Comparison of ENCODE assay signal across 8 mouse cellular contexts in the genomic region with DNA sequence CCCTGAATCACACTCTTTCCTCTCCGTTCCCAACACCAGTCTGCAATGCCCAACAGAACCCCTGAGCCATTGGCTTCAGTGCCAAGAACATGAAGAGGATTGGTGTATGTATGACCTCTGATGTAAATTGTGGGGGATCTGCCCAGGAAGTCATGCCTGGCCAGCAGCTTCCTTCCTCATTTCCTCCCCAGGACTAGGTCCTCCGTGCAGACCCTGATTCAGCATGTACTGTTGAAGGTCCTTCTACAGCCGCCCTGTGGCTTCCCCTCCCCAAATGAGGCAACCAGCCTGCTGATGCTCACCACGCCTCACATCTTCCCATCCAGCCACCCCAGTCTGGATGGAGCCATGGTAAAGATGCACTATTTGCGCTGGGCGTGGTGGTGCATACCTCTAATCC. TPM values are rescaled to one million over a fixed set of nuclear protein-coding genes. Genes with fewer than 3 reads are reported as not detected.
DNase-seq lines count a peak whose midpoint lies in the region; ATAC-seq and TF ChIP-seq lines count a peak whose summit lies in the region.

Trpm2 (minus strand) TSS at position 83 of the 400 bp plus-strand sequence.

- H3K36me3 ChIP-seq in embryonic facial prominence, embryonic 10.5 days (replicated peaks) = no peaks in the 10 kb centered on the region
- no peaks in the 10 kb centered on the region for H3K36me3 ChIP-seq in hindbrain, postnatal 0 days (ENCODE audit: insufficient read depth, low read length)
- no peaks in the 10 kb centered on the region for H3K36me3 ChIP-seq in liver, embryonic 13.5 days
- no peaks in the 10 kb centered on the region for H3K36me3 ChIP-seq in neural tube, embryonic 14.5 days (ENCODE audit: control insufficient read depth, insufficient read depth, low read length)

- H3K27ac ChIP-seq in embryonic facial prominence, embryonic 10.5 days (replicated peaks) = no peak within 1 kb of the TSS
- H3K27ac ChIP-seq in hindbrain, postnatal 0 days = no peak within 1 kb of the TSS
- no peak within 1 kb of the TSS for H3K27ac ChIP-seq in liver, embryonic 13.5 days
- no peak within 1 kb of the TSS for H3K27ac ChIP-seq in neural tube, embryonic 14.5 days (ENCODE audit: low read depth, low read length)

- peaks cover 19% of the 10 kb centered on the region for H3K4me1 ChIP-seq in embryonic facial prominence, embryonic 10.5 days
- peaks cover 5% of the 10 kb centered on the region; the same call in 1 of the 2 replicates for H3K4me1 ChIP-seq in hindbrain, postnatal 0 days (ENCODE audit: insufficient read depth, low read length)
- H3K4me1 ChIP-seq in liver, embryonic 13.5 days (replicated peaks) = peaks cover 11% of the 10 kb centered on the region
- H3K4me1 ChIP-seq in neural tube, embryonic 14.5 days (ENCODE audit: control insufficient read depth, insufficient read depth, low read length) = peaks cover 8% of the 10 kb centered on the region

- no peaks in the 10 kb centered on the region for H3K9me3 ChIP-seq in embryonic facial prominence, embryonic 10.5 days
- no peaks in the 10 kb centered on the region for H3K9me3 ChIP-seq in hindbrain, postnatal 0 days (ENCODE audit: low read length)
- H3K9me3 ChIP-seq in liver, embryonic 13.5 days (replicated peaks) = no peaks in the 10 kb centered on the region
- no peaks in the 10 kb centered on the region for H3K9me3 ChIP-seq in neural tube, embryonic 14.5 days (ENCODE audit: control insufficient read depth, low read length)

- peak within 1 kb of the TSS; percentile 40 for H3K9ac ChIP-seq in hindbrain, postnatal 0 days (replicated peaks; ENCODE audit: low read length)
- no peak within 1 kb of the TSS for H3K9ac ChIP-seq in liver, embryonic 13.5 days
- H3K9ac ChIP-seq in neural tube, embryonic 14.5 days (replicated peaks; ENCODE audit: low read depth, low read length) = peak within 1 kb of the TSS; percentile 46

- WGBS in embryonic facial prominence, embryonic 10.5 days = 89% methylated on average over 6 of the region's 6 CpGs
- WGBS in hindbrain, postnatal 0 days = 90% methylated on average over 6 of the region's 6 CpGs
- 24% methylated on average over 6 of the region's 6 CpGs for WGBS in liver, embryonic 13.5 days (ENCODE audit: insufficient replicate concordance)
- WGBS in neural tube, embryonic 14.5 days = 89% methylated on average over 6 of the region's 6 CpGs

- DNase-seq in cerebellum, adult 9-11 months = peak; percentile 32
- DNase-seq in cerebellum, postnatal 10 days = no peak
- no peak for DNase-seq in embryonic facial prominence, embryonic 10.5 days (ENCODE audit: low spot score)
- no peak for DNase-seq in hindbrain, postnatal 0 days (ENCODE audit: low spot score)
- DNase-seq in liver, embryonic 13.5 days = no peak
- DNase-seq in thymus, adult 18-20 months = no peak

- H3K4me3 ChIP-seq in embryonic facial prominence, embryonic 10.5 days = peak within 1 kb of the TSS; percentile 48
- H3K4me3 ChIP-seq in hindbrain, postnatal 0 days (ENCODE audit: low read length) = peak within 1 kb of the TSS; percentile 35
- peak within 1 kb of the TSS; percentile 16 for H3K4me3 ChIP-seq in liver, embryonic 13.5 days (replicated peaks)
- peak within 1 kb of the TSS; percentile 35 for H3K4me3 ChIP-seq in neural tube, embryonic 14.5 days (ENCODE audit: low read depth, low read length)

- no peak for TF ChIP-seq CTCF in hindbrain, postnatal 0 days (IDR thresholded peaks at IDR 0.05; ENCODE audit: low read depth)

- no peak for ATAC-seq in hindbrain, postnatal 0 days
- no peak for ATAC-seq in liver, embryonic 13.5 days (ENCODE audit: low read depth)
- ATAC-seq in neural tube, embryonic 14.5 days (ENCODE audit: low read depth) = no peak
- ATAC-seq in frontal cortex, adult (ENCODE audit: low TSS enrichment) = no peak

- H3K27me3 ChIP-seq in embryonic facial prominence, embryonic 10.5 days (replicated peaks; ENCODE audit: low read depth, poor library complexity, severe bottlenecking) = peaks cover 45% of the 10 kb centered on the region
- H3K27me3 ChIP-seq in hindbrain, postnatal 0 days (ENCODE audit: insufficient read depth, low read length) = 0 out of 2 replicates have a peak, but pooled peaks cover 3% of the 10 kb centered on the region
- peaks cover 44% of the 10 kb centered on the region for H3K27me3 ChIP-seq in liver, embryonic 13.5 days
- 0 out of 2 replicates have a peak, but pooled peaks cover 3% of the 10 kb centered on the region for H3K27me3 ChIP-seq in neural tube, embryonic 14.5 days (ENCODE audit: control insufficient read depth, insufficient read depth, low read length)

- H3K4me2 ChIP-seq in hindbrain, postnatal 0 days (ENCODE audit: low read depth, low read length) = peak within 1 kb of the TSS; percentile 75
- peak within 1 kb of the TSS; percentile 34 for H3K4me2 ChIP-seq in liver, embryonic 13.5 days
- peak within 1 kb of the TSS; percentile 71 for H3K4me2 ChIP-seq in neural tube, embryonic 14.5 days (ENCODE audit: low read depth, low read length)

RNA-seq across cellular contexts. Expression of gene Trpm2, which starts in this region (rescaled TPM):
- 0.54 and 0.85 TPM in 2 replicates for polyA plus RNA-seq in embryonic facial prominence, embryonic 10.5 days (2016; fragmentation: Nextera tagmentation; extraction: Ambion mirVana)
- 6.5 and 9.1 TPM in 2 replicates for total RNA-seq in hindbrain, postnatal 0 days (2014; rRNA removed)
- 4.6 and 6.8 TPM in 2 replicates for polyA plus RNA-seq in hindbrain, postnatal 0 days (2015; fragmentation: Nextera tagmentation; extraction: Ambion mirVana)
- 0.73 and 0.94 TPM in 2 replicates for polyA plus RNA-seq in liver, embryonic 13.5 days (2015; fragmentation: Nextera tagmentation; extraction: Ambion mirVana)
- polyA plus RNA-seq in neural tube, embryonic 14.5 days (2014; fragmentation: Nextera tagmentation; extraction: Ambion mirVana) = 6.0 and 9.2 TPM in 2 replicates
